Mouse (Mus musculus): ENCODE measurements around the gene Olfr77. TPM values are rescaled to one million over a fixed set of nuclear protein-coding genes. Genes with fewer than 3 reads are reported as not detected.

The Olfr77 gene
- 0.27 and 0.53 TPM in 2 replicates for total RNA-seq (2012; rRNA removed)

DNA sequence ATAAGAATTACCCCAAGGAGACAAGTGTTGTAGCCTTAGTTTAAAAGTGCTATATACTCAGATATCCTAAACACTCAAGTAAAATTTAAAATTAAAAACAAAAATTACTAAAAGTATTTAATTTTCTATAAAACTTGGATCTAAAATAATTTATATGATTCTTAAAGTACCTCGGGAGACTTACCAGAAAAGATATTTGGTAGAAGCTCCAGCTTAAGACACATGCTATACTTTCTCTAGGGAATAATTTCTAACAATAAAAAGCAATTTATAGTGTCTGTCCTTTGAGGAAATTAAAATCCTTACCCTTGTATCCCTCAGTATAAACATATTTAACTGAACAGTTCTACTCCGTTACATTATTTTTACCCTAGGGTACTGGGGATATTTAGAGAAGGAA lies at the start of gene Olfr77:
Gene Olfr77, plus strand, starts transcription at position 301 of the 400 bp plus-strand sequence.
- DNase-seq (ENCODE audit: low read depth, low spot score), result no peak
- H3K27ac ChIP-seq (ENCODE audit: insufficient read depth, low read depth, low read length, poor library complexity, severe bottlenecking), result no peak within 1 kb of the TSS
- TF ChIP-seq ZC3H11A (IDR thresholded peaks at IDR 0.05; ENCODE audit: borderline replicate concordance, low read depth, low read length) (no peak), ZNF384 (IDR thresholded peaks at IDR 0.05; ENCODE audit: low read depth, low read length) (no peak), HCFC1 (IDR thresholded peaks at IDR 0.05; ENCODE audit: borderline replicate concordance, insufficient read depth, low read length) (no peak), CHD2 (IDR thresholded peaks at IDR 0.05; ENCODE audit: low read depth, low read length) (no peak), MAFK (IDR thresholded peaks at IDR 0.05; ENCODE audit: insufficient read depth, low read depth, low read length) (no peak)
- no peaks in the 10 kb centered on the region for H3K36me3 ChIP-seq (ENCODE audit: control insufficient read depth, insufficient read depth, low read length, poor library complexity, severe bottlenecking)
- H3K4me1 ChIP-seq (ENCODE audit: control insufficient read depth in 2 of 2, insufficient read depth in 2 of 2, low read length in 2 of 2, poor library complexity in 1 of 2), result no peaks in the 10 kb centered on the region
- no peak within 1 kb of the TSS for H3K4me3 ChIP-seq (ENCODE audit: insufficient read depth in 1 of 2, low read depth in 1 of 2, low read length in 2 of 2, poor library complexity in 1 of 2, severe bottlenecking in 1 of 2)
- in situ Hi-C loops (cut with MboI; ENCODE audit: low sequenced_read_pairs in 2 of 2, unreplicated experiment in 2 of 2), result no loop called here
- no peaks in the 10 kb centered on the region for H3K9me3 ChIP-seq (ENCODE audit: control insufficient read depth, insufficient read depth, low read depth, low read length)
- no peak within 1 kb of the TSS for H3K9ac ChIP-seq (ENCODE audit: insufficient read depth, low read depth, low read length, poor library complexity, severe bottlenecking)

DNA sequence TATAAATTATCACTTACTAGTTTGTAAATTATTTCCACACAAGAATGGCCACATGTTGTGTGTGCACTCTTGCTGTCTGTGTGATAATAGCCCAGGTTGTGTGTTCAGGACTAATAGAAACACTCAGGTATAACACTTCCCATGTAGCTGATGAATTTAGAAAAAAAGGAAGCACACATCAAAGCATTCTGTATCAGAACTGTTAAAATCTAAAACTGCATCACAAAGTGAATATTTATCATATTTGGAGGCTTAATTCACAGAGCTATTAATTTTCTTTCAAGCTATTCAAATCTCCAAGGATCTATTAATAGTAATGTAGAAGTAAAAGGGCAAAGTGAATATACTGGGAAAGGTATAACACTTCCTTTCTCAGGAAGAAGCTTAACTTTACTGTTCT lies 28.8 kb upstream of the Olfr77 start, which contains the start of gene Olfr862:
Gene Olfr862, minus strand, starts transcription at position 101 of the 400 bp plus-strand sequence.
- DNase-seq (ENCODE audit: low read depth, low spot score), result no peak
- Histone ChIP-seq H3K9me3 (ENCODE audit: control insufficient read depth, insufficient read depth, low read depth, low read length) (no peaks in the 10 kb centered on the region), H3K4me3 (ENCODE audit: insufficient read depth in 1 of 2, low read depth in 1 of 2, low read length in 2 of 2, poor library complexity in 1 of 2, severe bottlenecking in 1 of 2) (no peak within 1 kb of the TSS), H3K36me3 (ENCODE audit: control insufficient read depth, insufficient read depth, low read length, poor library complexity, severe bottlenecking) (no peaks in the 10 kb centered on the region), H3K27ac (ENCODE audit: insufficient read depth, low read depth, low read length, poor library complexity, severe bottlenecking) (no peak within 1 kb of the TSS), H3K9ac (ENCODE audit: insufficient read depth, low read depth, low read length, poor library complexity, severe bottlenecking) (no peak within 1 kb of the TSS), H3K4me1 (ENCODE audit: control insufficient read depth in 2 of 2, insufficient read depth in 2 of 2, low read length in 2 of 2, poor library complexity in 1 of 2) (no peaks in the 10 kb centered on the region)
- in situ Hi-C loops (cut with MboI; ENCODE audit: low sequenced_read_pairs in 2 of 2, unreplicated experiment in 2 of 2), result no loop called here
- TF ChIP-seq CHD2 (IDR thresholded peaks at IDR 0.05; ENCODE audit: low read depth, low read length), result no peak
- no peak for TF ChIP-seq MAFK (IDR thresholded peaks at IDR 0.05; ENCODE audit: insufficient read depth, low read depth, low read length)
- TF ChIP-seq HCFC1 (IDR thresholded peaks at IDR 0.05; ENCODE audit: borderline replicate concordance, insufficient read depth, low read length), result no peak
- no peak for TF ChIP-seq ZNF384 (IDR thresholded peaks at IDR 0.05; ENCODE audit: low read depth, low read length)

DNA sequence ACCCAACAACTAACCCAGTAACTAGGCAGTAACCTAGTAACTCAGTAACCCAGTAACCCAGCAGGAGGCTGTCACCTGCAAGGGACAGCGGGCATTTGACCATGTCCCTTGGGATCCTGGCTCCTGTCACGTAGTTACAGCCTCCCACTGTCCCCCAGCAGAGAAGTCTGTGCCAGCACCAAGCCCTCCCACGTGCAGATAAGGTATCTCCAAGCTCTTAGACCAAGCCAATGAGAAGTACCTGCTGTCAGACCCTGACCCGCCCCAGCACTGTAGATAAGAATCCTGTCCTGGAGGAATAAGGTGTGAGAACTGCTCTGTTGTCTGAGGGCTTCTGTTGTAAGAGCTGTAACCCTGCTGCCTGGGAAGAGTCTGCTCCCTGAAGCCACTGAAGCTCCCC lies 5.5 kb upstream of the Olfr77 start:
- H3K27ac ChIP-seq (ENCODE audit: insufficient read depth, low read depth, low read length, poor library complexity, severe bottlenecking), result no peak overlapping the region
- H3K36me3 ChIP-seq (ENCODE audit: control insufficient read depth, insufficient read depth, low read length, poor library complexity, severe bottlenecking), result no peaks in the 10 kb centered on the region
- H3K9me3 ChIP-seq (ENCODE audit: control insufficient read depth, insufficient read depth, low read depth, low read length), result peaks cover 5% of the 10 kb centered on the region; the same call in 1 of the 2 replicates
- no peak overlapping the region for H3K9ac ChIP-seq (ENCODE audit: insufficient read depth, low read depth, low read length, poor library complexity, severe bottlenecking)
- in situ Hi-C loops (cut with MboI; ENCODE audit: low sequenced_read_pairs in 2 of 2, unreplicated experiment in 2 of 2), result no loop called here
- no peak for DNase-seq (ENCODE audit: low read depth, low spot score)
- H3K4me3 ChIP-seq (ENCODE audit: insufficient read depth in 1 of 2, low read depth in 1 of 2, low read length in 2 of 2, poor library complexity in 1 of 2, severe bottlenecking in 1 of 2), result no peak overlapping the region
- TF ChIP-seq CHD2 (IDR thresholded peaks at IDR 0.05; ENCODE audit: low read depth, low read length) (no peak), ZNF384 (IDR thresholded peaks at IDR 0.05; ENCODE audit: low read depth, low read length) (no peak), ZC3H11A (IDR thresholded peaks at IDR 0.05; ENCODE audit: borderline replicate concordance, low read depth, low read length) (no peak), MAFK (IDR thresholded peaks at IDR 0.05; ENCODE audit: insufficient read depth, low read depth, low read length) (no peak), HCFC1 (IDR thresholded peaks at IDR 0.05; ENCODE audit: borderline replicate concordance, insufficient read depth, low read length) (no peak)
- no peaks in the 10 kb centered on the region for H3K4me1 ChIP-seq (ENCODE audit: control insufficient read depth in 2 of 2, insufficient read depth in 2 of 2, low read length in 2 of 2, poor library complexity in 1 of 2)

Other genes starting within 250 kb of the Olfr77 start
- gene Olfr857, start 207.4 kb upstream of the Olfr77 start, total RNA-seq (2012; rRNA removed), result not detected in 2 replicates
- not detected in 2 replicates for gene Olfr58, start 136.6 kb upstream of the Olfr77 start, total RNA-seq (2012; rRNA removed)
- not detected in 2 replicates for gene Olfr859, start 112.0 kb upstream of the Olfr77 start, total RNA-seq (2012; rRNA removed)
- not detected in 2 replicates for gene Olfr860, start 67.1 kb upstream of the Olfr77 start, total RNA-seq (2012; rRNA removed)
- not detected in 2 replicates for gene Olfr862, start 28.9 kb upstream of the Olfr77 start, total RNA-seq (2012; rRNA removed)
- gene Olfr866, start 111.2 kb downstream of the Olfr77 start, total RNA-seq (2012; rRNA removed), result not detected in 2 replicates
- gene Olfr867, start 140.7 kb downstream of the Olfr77 start, total RNA-seq (2012; rRNA removed), result not detected in 2 replicates
- not detected in 2 replicates for gene Olfr868, start 181.8 kb downstream of the Olfr77 start, total RNA-seq (2012; rRNA removed)
- not detected in 2 replicates for gene Olfr869, start 212.1 kb downstream of the Olfr77 start, total RNA-seq (2012; rRNA removed)

Data from ES-E14 (cell line).